Mouse (Mus musculus) right cerebral cortex, postnatal 14 days (tissue): ENCODE measurements at regions not wholly inside any gene's neighbourhood (a gene's known extent, or its start where the extent isn't known, plus 50 kb on each side); places are given as distances from the start of the nearest gene placed in this dataset.

Experiments used
- DNase-seq: peaks from one replicate; pipeline ENCODE4 v3.0.0; 2022

DNA sequence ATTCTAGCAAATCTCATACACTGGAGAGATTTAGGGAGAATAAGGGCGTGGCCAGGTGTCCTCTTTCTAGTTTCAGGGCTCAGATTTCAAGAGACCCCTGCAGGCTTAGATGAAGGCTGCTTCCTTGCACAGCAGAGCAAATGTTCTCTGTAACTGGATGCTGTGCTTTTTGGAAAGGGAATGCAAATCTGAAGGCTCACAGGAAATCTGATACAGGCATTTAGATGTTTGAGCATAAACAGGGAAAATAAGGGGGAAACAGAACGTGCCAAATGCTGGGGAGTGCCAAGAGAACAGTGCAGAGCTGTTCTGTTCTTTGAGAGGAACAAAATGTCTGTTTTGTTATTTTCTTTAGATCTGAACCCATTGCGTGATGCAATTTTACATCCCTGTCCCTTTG is 161.0 kb upstream of the Samsn1 start:
- DNase-seq: no peak

DNA sequence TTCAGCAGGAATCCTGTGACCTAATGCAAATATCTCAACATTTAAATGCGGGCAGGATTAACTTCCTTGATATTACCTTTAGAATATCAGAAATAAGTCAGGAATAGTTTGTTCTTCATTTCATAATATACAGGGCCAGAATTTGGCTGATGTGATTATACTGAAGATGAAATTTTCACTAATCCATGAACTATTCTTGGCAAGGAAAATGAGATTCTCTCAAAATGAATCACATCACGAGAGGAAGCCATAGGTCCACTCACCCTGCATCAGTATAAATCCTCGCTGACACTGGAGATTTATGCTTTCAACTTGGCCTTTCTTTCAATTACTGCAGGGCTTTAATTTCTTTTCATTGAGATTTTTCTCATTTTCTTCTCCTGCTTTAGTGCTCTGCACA is 159.5 kb upstream of the Samsn1 start:
- DNase-seq: no peak

DNA sequence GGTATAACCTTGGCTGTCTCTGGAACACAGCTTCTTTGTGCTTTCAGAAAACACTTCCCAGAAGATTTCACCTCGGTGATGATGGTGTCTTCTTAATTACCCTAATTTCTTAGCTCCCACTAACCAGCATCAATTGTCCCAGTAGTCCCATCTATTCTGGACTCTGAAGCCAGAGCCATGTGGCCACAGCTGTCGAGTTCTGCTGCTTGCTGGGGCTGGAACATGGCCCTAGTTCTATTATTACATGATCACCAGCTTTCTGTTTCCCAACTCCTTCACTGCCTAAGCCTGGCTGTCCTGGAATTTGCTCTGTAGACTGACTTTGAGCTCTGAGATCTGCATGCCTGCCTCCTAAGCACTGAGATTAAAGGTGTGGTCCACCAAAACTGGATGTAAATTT is 145.6 kb upstream of the Samsn1 start:
- no peak for DNase-seq

DNA sequence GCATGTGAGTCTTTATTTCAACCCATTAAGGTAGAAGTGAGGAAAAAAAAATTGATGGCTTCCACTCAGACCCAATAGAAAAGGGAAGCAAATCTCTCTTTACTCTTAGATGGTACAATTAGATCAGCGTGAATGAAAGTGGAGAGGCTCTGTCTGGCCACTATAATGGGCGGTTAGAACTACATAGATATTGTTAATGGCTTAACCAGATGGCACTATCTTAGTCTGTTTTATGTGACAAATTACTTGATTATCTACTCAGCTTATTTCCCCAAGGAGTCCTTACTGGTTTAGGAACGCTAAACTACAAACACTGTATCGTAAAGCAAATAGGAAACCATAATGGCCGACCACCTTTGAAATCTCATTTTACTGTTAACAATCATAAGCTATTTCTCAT is 138.8 kb upstream of the Samsn1 start:
- DNase-seq: no peak

DNA sequence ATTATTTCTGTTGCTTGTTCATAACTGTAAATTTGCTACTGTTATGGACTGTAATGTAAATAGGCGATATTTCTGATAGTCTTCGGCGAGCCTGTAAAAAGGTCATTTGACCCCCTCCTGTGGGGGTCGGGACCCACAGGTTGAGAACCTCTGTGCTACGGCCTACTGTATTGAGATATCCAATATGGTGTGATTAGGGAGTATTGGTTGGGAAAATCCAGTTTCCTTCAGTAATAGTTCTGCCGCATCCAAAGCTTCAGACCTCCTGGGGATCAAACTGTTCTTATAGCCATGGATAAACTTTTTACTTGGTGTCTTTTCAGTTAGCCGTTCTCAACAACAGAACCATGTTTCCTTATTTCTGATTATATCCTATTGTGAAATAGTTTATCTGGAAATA is 136.5 kb upstream of the Samsn1 start:
- DNase-seq: no peak

DNA sequence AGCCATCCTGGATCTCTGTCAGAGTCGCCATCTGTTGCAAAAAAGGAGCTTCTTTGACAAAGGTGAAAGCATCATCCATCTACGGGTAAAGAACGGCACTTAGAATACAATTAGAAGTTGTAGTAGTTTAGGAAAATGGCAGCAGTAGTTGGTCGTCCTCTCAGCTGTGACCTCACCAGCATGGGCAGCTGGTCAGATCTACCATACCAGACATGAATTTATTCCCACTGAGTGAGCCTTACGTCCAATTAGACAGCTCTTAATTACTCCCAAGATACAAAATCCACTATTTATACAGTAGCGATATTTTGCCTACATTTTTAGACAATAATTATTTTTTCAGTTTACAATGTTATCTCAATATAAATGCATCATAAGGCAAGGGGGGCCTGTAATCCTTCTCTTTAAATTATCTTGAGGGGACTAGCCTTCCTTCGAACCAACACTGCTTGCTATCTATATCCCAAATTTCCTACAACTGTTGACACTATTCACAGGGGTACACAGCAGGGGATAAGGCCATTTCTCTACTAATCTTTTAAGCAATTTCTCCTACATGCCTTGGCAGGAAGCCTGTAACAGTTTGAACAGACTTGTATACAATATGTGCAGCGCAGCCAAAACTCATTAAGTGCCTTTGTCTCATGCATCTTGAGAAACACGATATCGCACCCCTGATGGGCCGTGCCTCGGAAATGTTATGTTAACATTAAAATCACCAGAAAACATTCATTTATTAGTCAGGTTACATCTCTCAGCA is 131.9 kb upstream of the Samsn1 start:
- no peak for DNase-seq

DNA sequence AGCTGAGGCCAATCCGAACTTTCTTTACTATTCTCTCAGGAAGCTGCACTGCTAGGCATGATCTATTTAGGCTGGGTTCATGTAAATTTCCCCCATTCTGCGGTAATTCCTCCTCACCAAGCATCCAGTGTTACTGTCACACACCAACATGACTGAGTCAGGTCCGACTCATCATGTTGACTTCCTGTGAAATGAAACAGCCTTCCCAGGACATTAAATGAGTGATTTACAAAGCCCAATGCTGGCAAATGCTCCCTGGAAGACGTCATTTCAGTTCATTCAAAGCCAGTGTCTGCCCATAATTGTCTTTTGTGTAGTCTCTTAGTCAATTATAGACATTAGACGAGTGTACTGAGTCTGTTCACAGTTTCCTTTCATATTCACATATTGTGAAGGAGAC is 127.5 kb upstream of the Samsn1 start:
- DNase-seq: no peak

DNA sequence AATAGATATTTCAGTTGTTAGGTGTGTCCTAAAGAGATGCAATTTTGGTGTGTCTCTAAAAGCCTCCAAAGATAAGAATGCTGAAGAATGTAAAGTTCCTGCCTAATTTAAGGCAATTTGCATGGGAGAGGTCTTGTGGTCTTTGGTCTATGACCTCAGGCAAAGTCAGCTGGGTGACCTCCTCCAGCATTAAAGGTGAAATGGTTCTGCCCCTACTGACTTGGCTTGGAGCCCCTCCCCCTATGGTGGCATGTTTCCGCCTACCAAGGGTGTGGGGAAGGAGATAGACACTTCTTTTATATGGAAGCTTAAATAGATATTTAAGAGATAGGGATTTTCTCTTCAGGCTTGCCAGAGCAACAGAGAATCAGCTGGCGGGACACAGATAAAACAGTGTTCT is 111.8 kb upstream of the Samsn1 start:
- DNase-seq: no peak

DNA sequence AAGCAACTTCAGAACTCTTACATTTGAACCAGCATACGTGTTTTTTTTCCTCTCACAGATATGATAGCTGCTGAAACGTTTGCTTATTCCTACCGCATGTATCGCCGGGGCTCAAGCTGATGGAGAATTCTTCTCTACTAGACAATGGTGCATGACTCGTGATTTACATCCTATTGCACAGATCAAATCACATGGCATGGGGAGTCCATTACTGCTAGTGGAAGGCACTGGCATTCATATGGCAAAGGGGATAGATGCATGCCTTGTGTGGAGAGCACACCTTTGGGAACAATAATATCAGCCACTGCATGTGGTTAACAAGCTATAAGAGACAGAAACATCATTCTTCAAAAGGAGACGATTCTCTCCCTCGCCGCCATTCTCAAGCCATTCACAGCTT is 108.4 kb upstream of the Samsn1 start:
- no peak for DNase-seq

DNA sequence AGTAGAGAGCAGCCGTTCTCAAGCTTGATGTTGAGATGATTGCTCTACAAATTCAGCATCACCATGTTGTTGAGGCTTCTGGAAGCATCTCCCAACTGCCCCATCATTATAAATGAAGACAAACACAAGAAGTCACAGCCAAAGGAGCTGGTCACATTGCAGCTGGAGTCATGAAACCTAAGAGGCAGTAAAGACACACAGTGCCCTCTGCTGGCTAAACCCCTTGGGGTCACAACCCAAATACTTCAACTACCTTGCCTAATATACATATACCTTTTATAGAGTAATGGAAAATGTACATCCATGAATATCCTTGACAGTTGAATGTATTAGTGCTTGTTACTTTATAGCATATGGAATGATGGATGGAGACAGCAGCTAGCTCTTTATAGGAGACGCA is 107.9 kb upstream of the Samsn1 start:
- no peak for DNase-seq

DNA sequence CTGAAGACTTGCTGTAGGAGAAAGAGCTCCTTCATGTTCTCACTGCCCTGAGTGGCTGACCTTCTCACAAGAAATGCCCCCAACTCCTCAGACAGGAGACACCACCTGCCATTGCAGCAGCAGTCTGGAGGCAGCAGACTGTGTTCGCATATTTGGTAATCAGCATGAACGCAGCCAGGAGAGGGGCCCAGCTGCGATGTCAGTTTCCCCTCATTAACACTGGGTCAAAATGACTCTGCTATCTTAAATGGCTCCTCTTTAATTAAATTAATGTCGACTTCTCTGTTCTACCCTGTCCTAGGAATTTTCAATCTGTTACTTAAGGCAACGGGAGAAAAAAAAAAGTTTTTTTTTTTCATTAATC is 100.9 kb upstream of the Samsn1 start:
- DNase-seq: no peak

DNA sequence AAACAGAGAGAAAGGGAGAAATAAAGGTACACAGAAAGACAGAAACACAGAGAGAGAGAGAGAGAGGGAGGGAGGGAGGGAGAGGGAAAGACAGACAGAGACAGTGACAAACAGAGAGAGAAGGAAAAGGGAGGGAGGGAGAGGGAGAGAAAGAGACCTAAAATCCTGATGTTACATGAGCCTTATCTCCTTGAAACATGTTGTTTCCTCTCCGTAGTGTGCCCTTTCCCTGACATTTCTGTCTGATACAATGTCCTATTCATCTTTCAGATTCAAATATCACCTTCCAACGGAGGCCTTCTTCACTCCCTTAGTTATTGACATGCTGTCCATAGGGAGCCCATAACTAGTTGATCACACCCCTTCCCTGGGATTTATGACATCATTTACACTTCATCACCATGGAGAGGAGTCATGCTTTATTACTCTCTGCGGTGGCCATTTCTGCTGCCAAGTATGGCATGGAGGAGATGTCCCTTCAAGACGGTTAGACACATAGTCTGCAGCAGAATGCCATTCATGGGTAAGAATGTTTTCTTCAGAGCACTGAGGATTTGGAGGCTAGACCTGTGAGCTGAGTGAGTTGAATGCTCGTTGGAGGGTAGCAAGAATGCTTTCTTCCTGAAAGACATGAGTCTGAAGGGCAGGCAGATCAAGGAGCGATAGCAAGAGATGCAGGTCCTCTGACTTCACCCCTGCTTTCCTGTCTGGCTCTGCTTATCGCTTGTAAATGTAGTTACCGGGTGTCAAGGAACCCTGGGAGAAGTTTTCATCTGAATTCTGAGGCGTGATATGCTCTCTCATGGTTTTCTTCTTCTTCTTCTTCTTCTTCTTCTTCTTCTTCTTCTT is 100.3 kb upstream of the Samsn1 start:
- DNase-seq: no peak

DNA sequence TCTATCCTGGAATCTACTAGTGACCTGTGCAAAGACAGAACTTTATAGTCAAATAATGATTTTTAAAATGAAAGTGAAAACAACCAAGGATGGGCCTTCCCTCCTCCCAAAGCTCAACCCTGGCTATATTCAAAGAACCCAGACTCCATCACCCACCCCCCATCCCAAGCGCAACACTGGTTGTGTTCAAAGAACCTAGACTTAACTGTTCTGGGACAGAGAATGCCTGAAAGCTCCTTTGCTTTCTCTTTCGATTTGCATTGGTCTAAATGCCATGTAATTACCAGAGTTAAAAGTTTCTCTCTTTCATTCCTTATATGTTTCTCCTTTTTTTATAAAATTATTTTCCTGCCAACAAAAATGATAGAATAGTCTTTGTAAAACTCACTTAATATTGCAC is 98.6 kb upstream of the Samsn1 start:
- no peak for DNase-seq

DNA sequence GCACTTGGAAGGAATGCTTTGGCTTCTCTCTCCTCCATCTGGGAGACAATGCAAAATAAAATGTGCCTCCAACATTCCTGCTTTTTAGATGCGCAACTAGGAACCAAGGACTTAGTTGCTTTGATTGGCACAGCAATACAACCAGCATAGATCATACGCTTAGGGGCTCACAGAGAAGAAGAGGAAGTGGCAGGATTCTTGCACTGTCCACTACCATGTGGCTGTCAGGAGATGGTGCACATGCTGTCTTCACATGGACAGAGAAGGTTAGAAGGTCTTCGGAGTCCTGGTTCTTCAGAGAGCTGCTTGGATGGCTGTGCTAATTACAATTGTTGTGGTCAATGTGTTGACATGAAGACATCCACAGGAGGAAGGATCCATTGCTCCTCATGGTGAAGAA is 88.3 kb upstream of the Samsn1 start:
- DNase-seq: no peak

DNA sequence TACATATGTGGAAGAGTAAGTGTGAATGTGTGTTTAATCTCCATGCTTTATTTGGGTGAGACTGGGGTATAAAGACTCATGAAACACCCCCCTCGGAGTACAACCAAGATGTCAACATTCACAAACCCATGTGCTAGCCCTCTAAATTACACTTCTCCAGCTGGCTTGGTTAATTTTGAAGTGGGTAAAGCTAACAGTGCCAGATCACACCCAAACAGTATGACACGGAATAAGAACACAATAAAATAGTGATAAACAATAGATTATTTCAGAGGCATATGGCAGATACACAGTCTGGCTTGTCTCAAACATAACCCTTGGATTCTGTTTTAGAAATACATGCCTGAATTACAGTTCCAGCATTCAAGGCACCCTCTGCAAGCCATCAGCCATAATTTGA is 86.4 kb upstream of the Samsn1 start:
- DNase-seq: no peak

DNA sequence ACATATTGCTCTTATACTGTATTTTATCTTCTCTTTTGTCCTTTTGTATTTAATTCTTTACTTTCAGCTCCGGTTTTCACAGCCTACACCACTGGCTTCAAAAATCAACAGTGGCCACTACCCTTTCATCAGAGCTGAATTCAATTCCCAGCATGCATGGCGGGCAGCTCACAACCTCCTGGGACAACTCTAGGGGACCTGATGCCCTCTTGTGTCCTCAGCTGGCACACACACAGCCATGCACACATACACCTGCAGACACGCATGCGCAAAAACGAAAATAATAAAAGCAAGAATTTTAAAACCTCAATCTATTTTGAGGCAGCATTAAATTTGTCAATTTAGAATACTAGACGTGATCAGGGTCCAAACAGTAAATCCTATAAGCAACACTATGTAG is 82.6 kb upstream of the Samsn1 start:
- no peak for DNase-seq

DNA sequence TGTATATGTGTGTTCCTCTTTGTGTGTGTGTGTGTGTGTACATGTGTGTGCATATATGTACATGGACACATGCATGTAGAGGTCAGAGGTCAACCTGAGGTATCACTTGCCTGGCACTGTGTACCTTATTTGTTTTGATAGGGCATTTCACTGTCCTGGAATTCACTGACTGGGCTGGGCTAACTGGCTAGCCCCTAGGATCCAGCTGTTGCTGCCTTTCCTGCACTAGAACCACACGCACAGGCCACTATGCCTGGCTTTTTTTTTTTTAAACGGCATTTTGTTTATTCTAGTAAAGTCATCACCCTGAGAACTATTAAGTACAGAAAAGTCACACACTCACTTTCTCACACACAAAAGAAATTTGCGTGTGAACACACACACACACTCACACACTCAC is 79.7 kb upstream of the Samsn1 start:
- no peak for DNase-seq

DNA sequence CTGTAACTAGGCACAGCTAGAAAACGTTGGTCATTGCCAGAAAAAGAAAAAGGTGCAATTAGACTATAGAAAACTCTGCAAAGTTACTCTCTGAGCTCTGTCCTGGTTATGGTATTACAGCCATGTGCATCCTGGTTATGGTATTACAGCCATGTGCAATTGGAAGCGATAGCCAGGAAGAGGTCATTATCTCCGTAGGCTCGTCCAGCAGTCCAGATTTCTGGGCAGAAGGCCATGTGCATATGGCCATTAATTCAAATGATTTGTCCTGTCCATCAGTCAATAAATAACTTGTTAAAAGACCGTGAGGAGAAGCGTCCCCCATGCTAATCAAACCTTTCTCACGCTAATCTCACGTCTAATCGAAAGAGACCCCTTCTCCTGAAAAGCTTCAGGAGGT is 75.7 kb upstream of the Samsn1 start:
- no peak for DNase-seq

DNA sequence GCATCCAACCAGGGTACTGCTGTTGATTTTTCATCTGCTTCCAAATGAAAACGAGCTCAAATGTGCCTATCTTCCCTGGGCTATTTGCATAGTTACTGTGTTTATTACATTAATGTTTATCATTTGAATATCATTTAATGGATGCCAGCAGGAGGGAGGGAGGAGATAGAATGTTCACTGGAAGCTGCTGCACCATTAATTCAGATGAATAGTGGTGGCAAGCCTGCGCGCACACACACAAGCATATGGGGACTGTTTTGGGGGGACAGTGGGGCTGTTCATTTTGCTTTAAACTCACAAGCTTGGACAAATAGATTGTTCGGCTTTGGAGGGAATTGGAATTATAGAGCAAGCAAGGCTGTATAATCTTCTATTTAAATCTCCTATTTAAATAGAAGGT is 74.3 kb upstream of the Samsn1 start:
- no peak for DNase-seq

DNA sequence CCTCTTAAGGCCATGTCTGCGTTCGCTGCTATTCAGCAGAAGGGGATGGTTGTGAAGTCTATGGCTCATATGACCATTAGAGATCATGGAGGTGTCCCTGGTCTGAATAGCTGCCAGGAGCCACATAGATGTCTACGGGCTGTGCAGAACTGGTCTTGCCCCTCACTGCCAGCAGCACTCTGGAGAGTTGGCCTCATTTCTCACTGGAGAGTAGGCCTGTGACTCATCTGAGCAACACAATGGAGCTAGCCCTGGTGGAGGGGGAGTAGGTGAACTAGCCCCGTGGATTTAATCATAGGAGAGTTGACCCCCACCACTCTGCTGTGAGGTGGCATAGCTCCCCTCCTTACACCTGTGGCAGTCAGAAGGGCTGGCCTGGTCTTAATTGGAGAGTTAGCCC is 63.3 kb upstream of the Samsn1 start:
- no peak for DNase-seq

DNA sequence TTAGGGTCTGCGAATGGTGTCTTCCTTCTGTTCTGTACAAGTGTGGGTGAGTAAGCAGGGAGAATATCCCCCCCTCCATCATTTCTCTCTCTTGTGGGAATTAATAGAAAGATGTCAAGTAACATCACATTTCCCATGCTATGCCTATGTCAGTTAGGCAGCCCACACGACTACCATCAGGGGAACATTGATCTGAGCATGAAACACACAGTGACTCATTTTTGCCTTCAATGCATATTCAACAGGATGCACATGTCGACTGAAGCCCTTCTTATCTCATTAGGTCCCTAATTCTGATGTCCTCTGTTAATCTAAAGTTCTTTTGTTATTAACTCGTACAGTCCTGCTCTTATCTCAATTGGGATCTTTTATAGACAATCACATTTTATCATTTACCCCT is 60.4 kb upstream of the Samsn1 start:
- no peak for DNase-seq

DNA sequence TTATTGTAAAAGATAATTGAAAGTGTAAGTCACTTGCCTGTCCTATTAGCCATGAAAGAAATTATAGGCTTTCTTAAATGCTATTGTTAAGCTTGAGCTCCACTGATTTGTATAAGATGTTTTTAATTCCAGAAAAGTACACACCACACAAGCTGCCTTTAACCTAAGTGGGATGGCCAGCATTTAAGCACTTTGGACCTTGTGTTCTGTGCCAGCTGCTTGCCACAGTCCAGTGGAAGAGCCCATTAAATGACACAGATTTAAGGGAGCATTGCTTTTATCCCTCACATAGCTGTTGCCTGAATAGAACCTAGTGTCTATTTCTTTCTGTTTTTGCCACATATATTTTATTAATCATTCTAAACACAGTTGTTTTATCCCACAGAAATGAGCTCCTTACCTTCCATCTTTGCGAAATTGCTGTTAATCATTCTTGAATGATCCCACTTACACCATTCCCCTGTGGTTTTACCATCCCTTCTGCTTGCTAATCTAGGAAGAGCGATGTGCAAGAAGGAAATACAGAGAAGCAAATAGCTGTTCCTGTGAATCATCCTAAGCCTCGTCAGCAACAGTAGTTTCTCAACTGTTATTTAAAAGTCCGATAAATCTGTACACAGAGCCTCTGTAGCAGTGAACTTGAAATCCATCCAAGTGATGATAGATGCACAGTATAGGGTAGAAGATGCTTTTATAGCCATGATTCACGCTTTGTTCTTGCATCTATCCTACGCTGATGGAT is 57.9 kb upstream of the Samsn1 start:
- DNase-seq: no peak

DNA sequence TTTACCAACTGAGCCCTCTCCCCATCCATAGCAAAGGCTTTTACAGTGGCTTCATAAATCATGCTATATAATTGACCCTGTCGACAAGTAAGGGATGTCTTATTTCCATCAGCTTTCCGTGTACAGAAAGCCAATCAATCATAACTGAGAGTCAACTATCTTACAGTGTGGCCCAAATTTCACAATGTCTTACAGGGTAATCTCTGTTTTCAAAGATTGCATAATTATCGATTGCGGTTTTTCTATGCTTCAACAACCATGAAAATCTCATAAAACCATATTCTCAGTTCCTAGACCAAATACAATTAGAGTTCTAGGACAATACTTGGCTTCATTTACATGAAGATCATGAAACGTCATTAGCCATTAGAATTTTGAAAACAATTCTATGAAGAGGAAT is 56.1 kb upstream of the Samsn1 start:
- DNase-seq: no peak

DNA sequence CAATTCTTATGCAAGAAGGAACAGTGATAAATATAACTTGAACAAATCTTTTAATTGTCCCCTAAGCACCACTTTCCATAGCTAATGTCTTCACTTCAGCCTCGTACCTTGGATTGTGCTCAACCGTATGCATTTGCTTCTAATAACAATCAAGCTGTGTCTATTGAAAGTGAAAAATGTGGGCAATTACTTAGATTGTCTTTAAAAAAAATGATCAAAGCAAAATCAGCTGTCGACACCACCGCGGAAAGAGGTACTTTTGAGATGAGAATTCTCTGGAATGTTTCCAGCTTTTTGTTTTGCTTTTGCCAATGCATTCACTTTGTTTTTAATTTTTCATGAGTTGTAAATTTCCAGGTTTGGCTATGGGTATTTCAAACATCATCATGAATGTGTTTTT is 54.1 kb upstream of the Samsn1 start:
- no peak for DNase-seq
